Mouse (Mus musculus) liver, embryonic 11.5 days (tissue): ENCODE results near the gene Bcas1. TPM values are rescaled to one million over a fixed set of nuclear protein-coding genes. Genes with fewer than 3 reads are reported as not detected.

Experiments used
- ATAC-seq: fragments of 200-750 bp; cut with Nextera tagmentation; replicated peaks from 2 replicates; pipeline ENCODE4 v1.8.0; 2017; ENCODE audit warnings: moderate number of reproducible peaks, mild to moderate bottlenecking, moderate TSS enrichment, moderate library complexity; ENCODE audit not compliant: low FRiP score
- DNase-seq: peaks from one replicate; pipeline ENCODE4 v3.0.0-alpha.2; 2017; ENCODE audit warnings: low spot score
- H3K27ac ChIP-seq: fragments of 300-500 bp; sonication (generic); 2 replicates; pipeline ENCODE4 v1.5.1; 2014; ENCODE audit warnings: mild to moderate bottlenecking, low read depth, low read length, control low read depth
- H3K27me3 ChIP-seq: fragments of 300-500 bp; sonication (generic); replicated peaks from 2 replicates; pipeline ENCODE4 v1.6.1; 2014; ENCODE audit warnings: low read length, mixed read lengths; ENCODE audit not compliant: control insufficient read depth, insufficient read depth
- H3K36me3 ChIP-seq: fragments of 300-500 bp; sonication (generic); 2 replicates; pipeline ENCODE4 v1.6.1; 2014; ENCODE audit warnings: mild to moderate bottlenecking, low read length, moderate library complexity, mixed read lengths; ENCODE audit not compliant: control insufficient read depth, insufficient read depth
- H3K4me1 ChIP-seq: fragments of 300-500 bp; sonication (generic); replicated peaks from 2 replicates; pipeline ENCODE4 v1.6.1; 2014; ENCODE audit warnings: low read length, mixed read lengths; ENCODE audit not compliant: control insufficient read depth, insufficient read depth
- H3K4me2 ChIP-seq: fragments of 300-500 bp; sonication (generic); 2 replicates; pipeline ENCODE4 v1.6.1; 2014; ENCODE audit warnings: mild to moderate bottlenecking, control low read depth, moderate library complexity
- H3K4me3 ChIP-seq: fragments of 300-500 bp; sonication (generic); 2 replicates; pipeline ENCODE4 v1.5.1; 2014; ENCODE audit warnings: low read depth, low read length, control low read depth
- H3K9ac ChIP-seq: fragments of 300-500 bp; sonication (generic); 2 replicates; pipeline ENCODE4 v1.6.1; 2014; ENCODE audit warnings: low read depth, low read length, control low read depth
- H3K9me3 ChIP-seq: fragments of 300-500 bp; sonication (generic); 2 replicates; pipeline ENCODE4 v1.6.1; 2016; ENCODE audit warnings: low read length, inconsistent platforms, mixed read lengths; ENCODE audit not compliant: control insufficient read depth
- WGBS: fragments of 180-500 bp; shearing (Covaris S2); extraction: QIAGEN DNeasy Blood & Tissue Kit; methylation state at CpG from one replicate; pipeline ENCODE4 v1.1.7; 2014; 5-methylcytosine and 5-hydroxymethylcytosine counted together
- polyA plus RNA-seq: library from polyadenylated mRNA; unstranded; fragments of >200 nt; fragmentation: Nextera tagmentation; extraction: Ambion mirVana; gene quantifications from 2 replicates; pipeline ENCODE4 v1.2.1, GENCODE M21; 2014

Bcas1 gene
- polyA plus RNA-seq, 1 experiment from 2014 or later, result 6.1 TPM

DNA sequence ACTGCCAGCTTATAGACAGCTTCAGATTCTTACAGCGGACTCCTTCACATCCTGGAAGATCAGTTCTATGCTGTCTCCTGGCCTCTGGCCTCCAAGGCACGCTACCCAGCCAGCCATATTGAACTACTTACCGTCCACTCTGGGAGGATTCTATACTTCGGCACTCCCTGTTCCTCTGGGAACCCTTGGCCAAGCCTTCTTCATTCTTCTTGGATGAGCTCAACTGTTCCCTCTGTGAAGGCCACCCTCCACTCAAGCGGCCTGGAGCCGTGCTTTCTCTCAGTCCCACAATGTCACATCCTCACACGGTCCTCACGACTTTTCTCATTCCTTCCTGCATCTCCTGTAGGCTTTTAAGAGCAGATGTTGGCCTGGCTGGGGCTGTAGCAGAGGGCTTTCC, 86.5 kb downstream of the Bcas1 start:
- no peak overlapping the region for H3K27ac ChIP-seq
- H3K27me3 ChIP-seq, result no peaks in the 10 kb centered on the region
- H3K4me3 ChIP-seq, result no peak overlapping the region
- H3K9ac ChIP-seq, result no peak overlapping the region
- peaks cover 20% of the 10 kb centered on the region for H3K4me1 ChIP-seq
- no peak for ATAC-seq
- H3K36me3 ChIP-seq, result no peaks in the 10 kb centered on the region
- no peak overlapping the region for H3K4me2 ChIP-seq
- WGBS, result 83% methylated on average over 8 of the region's 8 CpGs
- H3K9me3 ChIP-seq, result no peaks in the 10 kb centered on the region
- DNase-seq, result no peak

DNA sequence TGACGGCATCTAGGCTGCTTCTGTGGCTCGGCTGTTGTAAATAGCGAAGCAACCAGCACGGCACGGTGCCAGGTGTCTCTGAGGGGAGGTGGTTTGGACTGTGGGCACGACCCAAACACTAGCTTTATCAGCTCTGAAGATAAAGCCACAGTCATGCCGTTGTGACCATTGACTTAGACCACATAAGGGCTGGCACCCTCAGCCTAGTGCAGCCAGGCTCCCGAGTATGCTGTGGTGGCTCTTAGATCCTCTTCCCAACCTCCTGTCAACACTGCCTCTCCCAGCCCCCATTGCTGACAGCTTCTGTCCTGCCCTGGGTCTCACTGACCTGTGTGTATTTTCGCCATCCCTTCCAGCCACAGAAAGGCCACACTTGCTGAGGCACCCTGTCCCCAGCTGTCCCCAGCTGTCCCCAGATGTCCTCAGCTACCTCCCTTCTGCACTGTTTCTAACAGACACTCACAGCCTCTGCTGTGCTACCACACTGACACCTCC, 91.3 kb downstream of the Bcas1 start:
- Histone ChIP-seq H3K9ac (no peak overlapping the region), H3K36me3 (no peaks in the 10 kb centered on the region), H3K4me3 (no peak overlapping the region), H3K27me3 (no peaks in the 10 kb centered on the region), H3K9me3 (no peaks in the 10 kb centered on the region), H3K4me2 (no peak overlapping the region), H3K4me1 (no peaks in the 10 kb centered on the region), H3K27ac (no peak overlapping the region)
- ATAC-seq (no peak), DNase-seq (no peak)
- WGBS, result 57% methylated on average over 9 of the region's 9 CpGs

DNA sequence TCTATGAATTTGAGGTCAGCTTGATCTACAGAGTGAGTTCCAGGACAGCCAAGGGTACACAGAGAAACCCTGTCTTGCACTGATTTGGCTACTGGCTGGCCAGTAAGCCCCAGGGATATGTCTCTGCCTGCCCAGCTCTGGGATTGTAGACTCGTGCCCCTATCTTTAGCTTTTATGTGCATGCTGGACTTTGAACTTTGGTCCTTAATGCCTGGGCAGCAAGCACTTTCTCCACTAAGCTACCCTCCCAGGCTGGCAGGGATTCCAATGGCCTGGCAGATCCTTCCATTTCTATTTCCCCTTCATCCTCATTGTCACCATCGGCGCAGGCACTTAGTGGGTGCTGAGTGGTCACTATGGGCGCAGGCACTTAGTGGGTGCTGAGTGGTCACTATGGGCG, 92.5 kb downstream of the Bcas1 start:
- H3K4me2 ChIP-seq, result no peak overlapping the region
- H3K9me3 ChIP-seq, result no peaks in the 10 kb centered on the region
- DNase-seq (no peak), ATAC-seq (no peak)
- H3K4me3 ChIP-seq, result no peak overlapping the region
- no peak overlapping the region for H3K27ac ChIP-seq
- no peaks in the 10 kb centered on the region for H3K27me3 ChIP-seq
- H3K9ac ChIP-seq, result no peak overlapping the region
- 88% methylated on average over 5 of the region's 5 CpGs for WGBS
- no peaks in the 10 kb centered on the region for H3K36me3 ChIP-seq
- no peaks in the 10 kb centered on the region for H3K4me1 ChIP-seq

DNA sequence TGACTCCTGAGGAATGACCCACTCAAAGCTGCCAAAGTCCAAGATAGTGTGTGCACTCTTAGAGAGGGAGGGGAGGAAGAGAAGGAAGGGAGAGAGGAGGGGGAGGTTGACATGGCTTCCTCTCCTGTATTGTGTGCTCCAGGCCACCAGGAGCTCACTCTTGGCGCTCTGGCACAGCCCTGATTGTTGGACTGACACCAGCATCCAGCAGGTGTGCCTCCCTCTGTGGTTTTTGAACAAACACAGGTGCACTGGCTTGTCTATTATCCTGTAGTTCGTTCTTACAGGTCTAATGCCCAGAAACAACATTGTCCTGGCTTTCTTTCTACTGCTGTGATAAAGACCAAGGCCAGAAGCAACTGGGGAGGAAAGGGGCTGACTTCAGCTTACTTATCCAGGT, 95.8 kb downstream of the Bcas1 start:
- Histone ChIP-seq H3K9me3 (no peaks in the 10 kb centered on the region), H3K4me3 (no peak overlapping the region), H3K36me3 (no peaks in the 10 kb centered on the region), H3K4me2 (no peak overlapping the region), H3K27ac (no peak overlapping the region), H3K4me1 (no peaks in the 10 kb centered on the region), H3K27me3 (no peaks in the 10 kb centered on the region), H3K9ac (no peak overlapping the region)
- 68% methylated on average over 2 of the region's 2 CpGs for WGBS
- DNase-seq (no peak), ATAC-seq (no peak)

DNA sequence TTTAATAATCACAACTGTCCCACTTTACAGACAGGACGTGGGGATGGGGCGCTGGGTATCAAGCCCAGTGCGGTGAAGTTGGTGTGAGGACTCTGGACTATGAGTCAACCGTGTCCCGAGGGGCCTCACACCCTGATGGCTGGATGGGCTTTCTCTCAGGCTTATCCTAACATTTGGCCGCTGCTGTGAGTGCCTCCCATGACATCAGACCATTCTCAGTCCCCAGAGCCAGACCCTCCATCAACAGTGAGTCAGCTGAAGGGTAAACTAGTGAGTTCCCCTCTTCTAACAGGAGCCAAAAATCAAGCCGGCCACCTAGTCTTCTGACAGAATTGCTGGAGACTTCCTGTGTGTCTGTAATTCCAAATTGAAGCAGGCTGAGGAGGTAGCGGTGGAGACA, 97.2 kb downstream of the Bcas1 start:
- H3K9ac ChIP-seq, result no peak overlapping the region
- H3K36me3 ChIP-seq, result no peaks in the 10 kb centered on the region
- H3K4me3 ChIP-seq, result no peak overlapping the region
- no peaks in the 10 kb centered on the region for H3K27me3 ChIP-seq
- ATAC-seq, result no peak
- no peaks in the 10 kb centered on the region for H3K4me1 ChIP-seq
- no peaks in the 10 kb centered on the region for H3K9me3 ChIP-seq
- H3K27ac ChIP-seq, result peak overlapping the region; percentile 17; the same call in 1 of the 2 replicates
- DNase-seq, result no peak
- WGBS, result 58% methylated on average over 8 of the region's 8 CpGs
- no peak overlapping the region for H3K4me2 ChIP-seq

DNA sequence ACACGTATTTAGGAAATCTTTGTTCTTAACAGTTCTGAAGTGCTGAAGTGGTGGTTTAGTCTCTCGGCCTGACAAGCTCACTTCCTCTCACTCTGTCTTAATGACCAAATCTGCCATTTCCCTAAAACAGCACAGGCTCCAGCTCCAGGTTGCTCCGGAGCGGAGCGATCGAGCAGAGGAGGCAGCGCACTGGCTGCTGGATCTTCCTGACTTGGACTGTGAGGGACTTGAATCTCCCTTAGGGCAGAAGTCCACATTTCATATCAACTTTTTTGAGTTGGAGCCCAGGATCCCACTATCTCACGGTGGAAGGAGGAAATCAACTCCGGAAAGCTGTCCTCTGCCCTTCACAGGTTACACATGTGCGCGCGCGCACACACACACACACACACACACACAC, 97.7 kb downstream of the Bcas1 start:
- DNase-seq (no peak), ATAC-seq (no peak)
- WGBS, result 77% methylated on average over 13 of the region's 13 CpGs
- H3K9me3 ChIP-seq, result no peaks in the 10 kb centered on the region
- H3K9ac ChIP-seq, result no peak overlapping the region
- no peaks in the 10 kb centered on the region for H3K36me3 ChIP-seq
- peaks cover 2% of the 10 kb centered on the region; the same call in 1 of the 2 replicates for H3K27me3 ChIP-seq
- no peak overlapping the region for H3K4me2 ChIP-seq
- no peak overlapping the region for H3K27ac ChIP-seq
- H3K4me3 ChIP-seq, result no peak overlapping the region
- no peaks in the 10 kb centered on the region for H3K4me1 ChIP-seq

DNA sequence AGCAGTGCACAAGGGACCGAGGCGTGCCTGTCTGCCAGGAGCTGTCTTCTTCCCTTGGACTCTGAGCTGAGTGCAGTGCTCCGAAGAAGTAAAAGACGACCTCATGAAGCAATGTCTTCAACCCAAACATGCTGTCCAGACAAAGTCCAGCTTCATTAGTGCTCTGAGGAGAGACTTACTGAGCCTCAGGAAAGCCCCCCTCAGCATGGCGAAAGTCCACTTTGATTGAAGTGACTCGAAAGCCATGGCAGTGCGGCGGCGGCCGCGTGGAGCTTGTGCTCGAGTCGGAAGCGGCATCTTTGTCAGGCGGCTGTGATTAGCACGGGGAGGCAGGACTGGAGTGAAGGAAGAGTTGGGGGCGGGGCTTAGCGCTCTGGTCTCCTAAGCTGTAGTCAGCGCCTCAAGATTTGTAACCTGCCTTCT, 103.7 kb downstream of the Bcas1 start:
- peak overlapping the region; percentile 60 for H3K4me2 ChIP-seq
- DNase-seq (peak; percentile 67), ATAC-seq (no peak)
- H3K27me3 ChIP-seq, result peaks cover 4% of the 10 kb centered on the region; the same call in 1 of the 2 replicates
- peaks cover 29% of the 10 kb centered on the region for H3K4me1 ChIP-seq
- no peak overlapping the region for H3K27ac ChIP-seq
- H3K9me3 ChIP-seq, result no peaks in the 10 kb centered on the region
- peak overlapping the region; percentile 27; the same call in 1 of the 2 replicates for H3K4me3 ChIP-seq
- H3K9ac ChIP-seq, result no peak overlapping the region; the same call in 1 of the 2 replicates
- 5% methylated on average over 19 of the region's 19 CpGs for WGBS
- no peaks in the 10 kb centered on the region for H3K36me3 ChIP-seq

DNA sequence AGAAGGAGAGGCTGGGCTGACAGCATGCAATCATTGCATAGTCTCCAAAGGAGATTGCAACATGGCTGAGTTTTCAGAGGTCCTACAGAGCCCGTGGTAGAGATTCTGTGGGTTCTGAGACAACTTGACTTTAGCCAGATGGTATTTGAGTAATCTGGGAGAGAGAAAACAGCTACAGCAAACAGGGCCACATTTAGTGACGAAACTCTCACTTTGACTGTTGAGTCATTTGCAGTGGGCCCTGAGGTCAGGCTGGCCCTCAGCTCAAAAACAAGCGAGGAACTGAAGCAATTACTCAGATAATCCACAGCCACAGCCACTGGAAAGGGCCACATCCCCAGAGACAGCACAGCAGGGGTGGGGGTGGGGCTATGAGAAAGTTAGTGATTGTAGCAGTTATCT, 105.6 kb downstream of the Bcas1 start:
- Histone ChIP-seq H3K9ac (no peak overlapping the region), H3K4me1 (peaks cover 33% of the 10 kb centered on the region), H3K27ac (0 out of 2 replicates have a peak overlapping the region, but pooled peaks have one; percentile 41), H3K27me3 (peaks cover 4% of the 10 kb centered on the region; the same call in 1 of the 2 replicates), H3K4me3 (no peak overlapping the region), H3K9me3 (no peaks in the 10 kb centered on the region), H3K36me3 (no peaks in the 10 kb centered on the region), H3K4me2 (peak overlapping the region; percentile 24)
- ATAC-seq (no peak), DNase-seq (no peak)
- 23% methylated on average over 3 of the region's 3 CpGs for WGBS

DNA sequence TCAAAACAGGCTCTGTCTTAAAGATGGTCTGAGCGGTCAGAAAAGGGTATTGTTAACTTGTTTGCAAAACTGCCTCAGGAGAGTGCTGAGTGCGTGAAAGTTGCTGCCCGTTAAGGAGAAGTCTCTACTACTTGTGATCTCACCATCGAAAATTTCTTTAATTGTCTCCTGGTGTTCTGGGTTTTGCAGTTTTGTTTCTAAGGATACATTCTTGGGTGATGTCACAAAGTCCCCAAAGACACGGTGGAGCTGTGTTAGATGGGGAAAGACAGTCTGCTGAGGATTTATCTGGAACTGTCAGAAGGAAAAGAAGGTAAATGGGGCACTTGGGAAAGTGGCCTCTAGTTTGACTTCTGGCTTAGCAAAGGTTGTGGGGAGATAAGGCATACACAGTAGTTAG, 106.1 kb downstream of the Bcas1 start:
- H3K9ac ChIP-seq, result no peak overlapping the region
- peaks cover 33% of the 10 kb centered on the region for H3K4me1 ChIP-seq
- DNase-seq (no peak), ATAC-seq (no peak)
- 33% methylated on average over 5 of the region's 5 CpGs for WGBS
- peak overlapping the region; percentile 24; the same call in 1 of the 2 replicates for H3K4me2 ChIP-seq
- no peaks in the 10 kb centered on the region for H3K9me3 ChIP-seq
- 0 out of 2 replicates have a peak overlapping the region, but pooled peaks have one; percentile 41 for H3K27ac ChIP-seq
- peaks cover 4% of the 10 kb centered on the region; the same call in 1 of the 2 replicates for H3K27me3 ChIP-seq
- no peak overlapping the region for H3K4me3 ChIP-seq
- H3K36me3 ChIP-seq, result no peaks in the 10 kb centered on the region
